Mouse (Mus musculus): Measurements from ENCODE around the gene Ppp1r13b. TPM values are rescaled to one million over a fixed set of nuclear protein-coding genes. Genes with fewer than 3 reads are reported as not detected.
A peak's percentile ranks its signal among the peaks of the same experiment; 100 is the strongest.

Gene Ppp1r13b
- total and polyA plus RNA-seq, 3 experiments, result 0.42 to 2.0 (median 0.64) TPM

GRCm38 (mm10) chr12:111875499-111875898 is 32.4 kb downstream of the Ppp1r13b start:
- Histone ChIP-seq H3K27me3 (replicated peaks) (no peaks in the 10 kb centered on the region), H3K36me3 (replicated peaks in 1 of 2; ENCODE audit: control insufficient read depth in 1 of 2, insufficient read depth in 1 of 2, low read length in 1 of 2) (no peaks in the 10 kb centered on the region), H3K4me2 (ENCODE audit: insufficient read depth, low read depth, poor library complexity, severe bottlenecking) (no peak overlapping the region), H3K79me2 (replicated peaks; ENCODE audit: control insufficient read depth, extremely low read depth, insufficient read depth, poor library complexity, severe bottlenecking) (no peaks in the 10 kb centered on the region), H3K4me3 (replicated peaks in 1 of 3; ENCODE audit: low read depth in 2 of 3, low read length in 2 of 3, poor library complexity in 1 of 3) (no peak overlapping the region), H3K27ac (ENCODE audit: insufficient read depth, low read depth) (no peak overlapping the region), H3K9me3 (replicated peaks; ENCODE audit: low read length) (no peaks in the 10 kb centered on the region), H3K9ac (ENCODE audit: insufficient read depth, low read depth) (no peak overlapping the region), H3K4me1 (ENCODE audit: control insufficient read depth in 1 of 2, insufficient read depth in 2 of 2) (no peaks in the 10 kb centered on the region)
- no peak for DNase-seq (ENCODE audit: extremely low read depth)
- in situ Hi-C loops (cut with MboI; ENCODE audit: low pct_ligation_motif_present, low pct_unique_long_range_greater_than_20kb, low sequenced_read_pairs), result loop anchor here (10.0 kb wide), 1 partner anchor 141 kb away; no protein-coding TSS in a partner anchor
- TF ChIP-seq JUND (conservative IDR thresholded peaks at IDR 0.05; ENCODE audit: low read depth, low read length), result no peak
- TF ChIP-seq ZNF384 (IDR thresholded peaks at IDR 0.05; ENCODE audit: low read depth, low read length), result 0 out of 2 replicates have a peak, but pooled peaks have one; percentile 51
- dilution Hi-C loops (cut with MboI; ENCODE audit: extremely low pct_ligation_motif_present, extremely low pct_unique_long_range_greater_than_20kb, low sequenced_read_pairs), result no loop called here

DNA sequence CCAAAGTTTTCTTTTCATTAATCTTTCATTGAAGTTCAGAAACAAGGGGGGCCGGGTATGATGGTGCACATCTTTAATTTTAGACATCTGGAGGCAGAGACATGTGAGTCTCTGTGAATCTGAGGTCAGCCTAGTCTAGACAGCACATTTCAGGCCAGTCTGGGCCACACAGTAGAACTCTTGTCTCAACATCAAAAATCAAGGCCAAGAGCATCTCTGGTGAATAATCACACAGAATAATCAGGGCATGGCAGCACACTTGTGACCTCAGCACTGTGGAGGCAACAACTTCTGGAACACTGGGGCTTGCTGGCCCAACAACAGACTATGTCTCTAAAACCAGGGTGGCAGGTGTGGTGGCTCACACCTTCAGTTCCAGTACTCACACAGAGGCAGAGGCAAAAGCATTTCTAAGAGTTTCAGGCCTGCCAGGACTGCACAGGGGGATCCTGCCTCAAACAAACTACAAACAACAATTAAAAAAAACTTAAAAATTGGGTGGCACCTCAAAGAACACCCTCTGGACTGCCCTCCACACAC is 33.2 kb downstream of the Ppp1r13b start:
- Histone ChIP-seq H3K9ac (ENCODE audit: insufficient read depth, low read depth) (no peak overlapping the region), H3K27ac (ENCODE audit: insufficient read depth, low read depth) (no peak overlapping the region), H3K4me1 (ENCODE audit: control insufficient read depth in 1 of 2, insufficient read depth in 2 of 2) (no peaks in the 10 kb centered on the region), H3K9me3 (replicated peaks; ENCODE audit: low read length) (no peaks in the 10 kb centered on the region), H3K27me3 (replicated peaks) (no peaks in the 10 kb centered on the region), H3K79me2 (replicated peaks; ENCODE audit: control insufficient read depth, extremely low read depth, insufficient read depth, poor library complexity, severe bottlenecking) (no peaks in the 10 kb centered on the region), H3K4me3 (replicated peaks in 1 of 3; ENCODE audit: low read depth in 2 of 3, low read length in 2 of 3, poor library complexity in 1 of 3) (no peak overlapping the region), H3K36me3 (replicated peaks in 1 of 2; ENCODE audit: control insufficient read depth in 1 of 2, insufficient read depth in 1 of 2, low read length in 1 of 2) (no peaks in the 10 kb centered on the region), H3K4me2 (ENCODE audit: insufficient read depth, low read depth, poor library complexity, severe bottlenecking) (no peak overlapping the region)
- in situ Hi-C loops (cut with MboI; ENCODE audit: low pct_ligation_motif_present, low pct_unique_long_range_greater_than_20kb, low sequenced_read_pairs), result loop anchor here (10.0 kb wide), 1 partner anchor 140 kb away; no protein-coding TSS in a partner anchor
- no peak for DNase-seq (ENCODE audit: extremely low read depth)
- TF ChIP-seq HCFC1 (IDR thresholded peaks at IDR 0.05; ENCODE audit: low read depth, low read length), result no peak
- TF ChIP-seq RAD21 (IDR thresholded peaks at IDR 0.05; ENCODE audit: low read depth, low read length), result no peak
- TF ChIP-seq ZMIZ1 (IDR thresholded peaks at IDR 0.05; ENCODE audit: low read depth, low read length), result no peak
- no peak for TF ChIP-seq BHLHE40 (IDR thresholded peaks at IDR 0.05; ENCODE audit: low read depth, low read length)
- TF ChIP-seq KAT2A (IDR thresholded peaks at IDR 0.05; ENCODE audit: insufficient replicate concordance, low read length), result no peak
- TF ChIP-seq SMC3 (IDR thresholded peaks at IDR 0.05; ENCODE audit: low read depth, low read length), result no peak
- no peak for TF ChIP-seq E2F4 (IDR thresholded peaks at IDR 0.05; ENCODE audit: insufficient replicate concordance, low read depth, low read length)
- no peak for TF ChIP-seq CTCF (conservative IDR thresholded peaks at IDR 0.05 in 1 of 2, IDR thresholded peaks at IDR 0.05 in 1 of 2; ENCODE audit: low read depth in 2 of 2, low read length in 2 of 2)
- no peak for TF ChIP-seq GABPA (IDR thresholded peaks at IDR 0.05; ENCODE audit: insufficient replicate concordance, low read depth, low read length)
- TF ChIP-seq USF1 (IDR thresholded peaks at IDR 0.05; ENCODE audit: low read depth, low read length), result no peak
- no peak for TF ChIP-seq MAFK (IDR thresholded peaks at IDR 0.05; ENCODE audit: insufficient replicate concordance, low read length)
- TF ChIP-seq JUN (IDR thresholded peaks at IDR 0.05; ENCODE audit: insufficient read depth, low read depth, low read length), result no peak
- TF ChIP-seq CHD2 (IDR thresholded peaks at IDR 0.05; ENCODE audit: low read length), result no peak
- no peak for TF ChIP-seq UBTF (IDR thresholded peaks at IDR 0.05; ENCODE audit: low read depth, low read length)
- no peak for TF ChIP-seq NELFE (IDR thresholded peaks at IDR 0.05; ENCODE audit: low read depth, low read length)
- TF ChIP-seq IRF4 (IDR thresholded peaks at IDR 0.05; ENCODE audit: low read depth, low read length), result no peak
- no peak for TF ChIP-seq SIN3A (IDR thresholded peaks at IDR 0.05; ENCODE audit: low read length)
- TF ChIP-seq ZC3H11A (IDR thresholded peaks at IDR 0.05; ENCODE audit: low read depth, low read length), result no peak
- TF ChIP-seq RCOR1 (conservative IDR thresholded peaks at IDR 0.05; ENCODE audit: low read depth, low read length), result no peak
- dilution Hi-C loops (cut with MboI; ENCODE audit: extremely low pct_ligation_motif_present, extremely low pct_unique_long_range_greater_than_20kb, low sequenced_read_pairs), result no loop called here

Data from CH12.LX (cell line).